Mouse (Mus musculus) B cell, adult (primary cell): ENCODE results near the gene Mef2a. TPM values are rescaled to one million over a fixed set of nuclear protein-coding genes. Genes with fewer than 3 reads are reported as not detected.

Source experiments
- total RNA-seq: library from RNA; stranded (reverse); gene quantifications from 4 replicates; pipeline ENCODE4 v1.2.4, GENCODE M21; 2023; ENCODE audit not compliant: inconsistent age

The Mef2a gene
- total RNA-seq = 76.9 to 83.3 TPM (median 78.1 TPM) in 4 replicates

GRCm38 (mm10) chr7:67372729-67373583 lies at the start of gene Mef2a:
Gene Mef2a, minus strand, starts transcription at chr7:67372858.

GRCm38 (mm10) chr7:67222220-67222862 lies 150.3 kb downstream of the Mef2a start, which contains the start of gene Lysmd4:
Gene Lysmd4, plus strand, starts transcription at chr7:67222544.

Other genes with a start within 250 kb of the Mef2a start
- gene Lysmd4, start 150.3 kb downstream of the Mef2a start, total RNA-seq = 5.6 to 9.4 TPM (median 6.2 TPM) in 4 replicates